Mouse (Mus musculus) erythroblast, adult 5-6 weeks (primary cell): ENCODE measurements around the gene Pcyt2. TPM values are rescaled to one million over a fixed set of nuclear protein-coding genes. Genes with fewer than 3 reads are reported as not detected.
A peak's percentile ranks its signal among the peaks of the same experiment; 100 is the strongest.

Experiments
- ATAC-seq: replicated peaks from 2 replicates; pipeline ENCODE4 v1.8.0; 2016; ENCODE audit warnings: moderate number of reproducible peaks, mild to moderate bottlenecking, moderate TSS enrichment, inconsistent platforms; ENCODE audit not compliant: poor library complexity, low FRiP score, severe bottlenecking
- total RNA-seq, 2 experiments: library from RNA; stranded (forward) in 1 of 2; stranded (reverse) in 1 of 2; fragments of 150-400 nt in 1 of 2; fragments of 200-764, 138-1000 nt in 1 of 2; gene quantifications; 2 replicates each; pipeline versions ENCODE4 v1.2.3 to v1.2.4; 2015 to 2017; ENCODE audit warnings: low replicate concordance in 2 of 2

Gene Pcyt2
- total RNA-seq, 2 experiments from 2014 or later: 7.7 to 39.8 TPM

- no peak for ATAC-seq
Observed at GRCm38 (mm10) chr11:120618619-120619535, 1.1 kb upstream of the Pcyt2 start.

DNA sequence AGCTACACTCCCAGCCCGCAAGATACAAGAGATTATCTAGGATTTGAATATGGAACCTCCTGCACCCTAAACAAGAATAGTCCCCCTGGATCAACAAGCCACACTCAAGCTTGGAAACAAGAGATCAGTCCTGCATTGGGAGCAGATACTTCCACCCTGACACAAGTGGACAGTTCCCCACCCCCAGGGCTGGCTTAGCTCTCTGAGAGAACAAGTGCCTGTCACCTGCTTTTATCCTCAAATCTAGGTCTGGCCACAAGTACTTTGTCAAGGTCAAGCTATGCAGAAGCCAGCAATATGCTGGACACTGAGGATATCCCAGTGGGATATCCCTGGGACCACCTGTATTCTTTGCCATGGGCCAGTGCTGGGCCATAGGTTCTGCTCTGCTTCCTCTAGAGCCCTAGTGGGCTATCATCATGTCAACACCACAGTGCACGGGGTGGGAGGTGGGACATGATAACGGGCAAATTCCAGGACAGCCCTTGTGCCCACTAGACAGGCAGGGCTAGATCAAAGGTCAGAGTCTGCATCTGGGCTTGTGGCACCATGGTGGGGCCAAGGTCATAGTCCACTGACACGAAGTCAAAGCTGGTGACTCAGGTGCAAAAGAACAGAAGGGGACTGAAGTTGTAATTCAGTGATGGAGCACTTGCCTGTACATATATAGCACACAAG, 980 bp downstream of the Pcyt2 start:
- peak; percentile 10; the same call in 1 of the 2 replicates for ATAC-seq

- no peak for ATAC-seq
Observed at GRCm38 (mm10) chr11:120615606-120616203, 2.0 kb downstream of the Pcyt2 start.

DNA sequence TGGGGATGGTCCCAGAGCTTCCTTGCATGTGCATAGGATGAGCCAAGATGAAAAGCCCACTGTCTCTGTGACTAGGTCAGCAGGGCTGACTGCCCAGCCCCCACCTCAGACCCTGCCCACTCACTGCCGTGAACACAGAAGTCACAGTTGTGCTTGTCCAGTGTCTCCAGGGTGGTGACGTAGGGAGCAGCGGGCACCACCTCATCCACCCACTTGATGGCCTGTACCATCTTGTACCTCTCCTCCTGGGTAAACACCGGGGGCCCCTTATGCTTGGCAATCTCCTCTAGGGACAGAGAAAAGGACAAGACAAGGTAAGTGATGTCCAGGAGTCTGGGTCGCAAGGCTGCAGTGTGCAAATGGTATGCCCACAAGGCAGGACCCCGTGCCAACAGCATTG, 2.6 kb downstream of the Pcyt2 start:
- no peak for ATAC-seq

DNA sequence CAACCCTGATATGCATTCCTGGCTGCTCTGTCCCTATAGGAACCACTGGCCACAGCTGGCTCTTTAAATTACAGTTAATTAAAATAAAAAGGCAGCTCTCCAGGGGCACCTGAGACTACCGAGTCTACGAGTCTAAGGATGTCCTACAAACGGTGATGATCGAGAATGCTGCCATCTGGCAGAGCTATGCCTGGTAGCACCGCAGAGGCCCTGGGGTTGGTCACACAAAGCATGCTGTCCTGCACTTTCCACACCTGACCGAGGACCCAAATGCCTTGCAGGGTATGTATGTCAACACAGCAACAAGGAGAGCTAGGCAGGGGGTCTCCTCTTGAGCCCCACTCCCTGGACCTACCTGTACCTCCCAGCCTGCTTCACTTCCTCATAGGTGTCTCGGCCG, 3.8 kb downstream of the Pcyt2 start:
- ATAC-seq: no peak

DNA sequence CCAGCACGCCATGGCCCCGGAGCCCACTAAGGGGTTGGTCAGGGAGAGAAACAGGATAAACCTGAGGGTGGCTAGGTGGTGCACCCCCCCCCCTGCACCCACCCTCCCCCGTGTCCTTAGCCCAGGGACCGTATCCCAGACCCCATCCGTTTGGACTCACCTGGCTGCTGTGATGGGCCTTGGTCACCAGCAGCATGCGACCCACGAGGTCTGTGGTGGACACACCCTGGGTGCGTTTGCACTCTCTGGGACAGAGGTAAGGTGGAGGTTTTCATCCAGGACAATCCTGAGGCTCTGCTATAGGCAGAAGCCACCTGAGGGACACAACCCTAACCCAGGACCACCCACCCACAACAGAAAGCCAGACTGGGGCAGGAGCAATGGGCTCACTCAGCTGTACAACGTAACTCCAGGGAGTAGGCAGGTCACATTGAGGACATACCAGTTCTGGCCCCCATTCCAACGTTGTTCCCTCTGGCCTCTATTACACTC, 4.2 kb downstream of the Pcyt2 start:
- no peak for ATAC-seq

- peak; percentile 73 for ATAC-seq
Observed at GRCm38 (mm10) chr11:120612763-120613162, 5.0 kb downstream of the Pcyt2 start.

GRCm38 (mm10) chr11:120610477-120611046, 7.2 kb downstream of the Pcyt2 start:
- ATAC-seq: no peak

DNA sequence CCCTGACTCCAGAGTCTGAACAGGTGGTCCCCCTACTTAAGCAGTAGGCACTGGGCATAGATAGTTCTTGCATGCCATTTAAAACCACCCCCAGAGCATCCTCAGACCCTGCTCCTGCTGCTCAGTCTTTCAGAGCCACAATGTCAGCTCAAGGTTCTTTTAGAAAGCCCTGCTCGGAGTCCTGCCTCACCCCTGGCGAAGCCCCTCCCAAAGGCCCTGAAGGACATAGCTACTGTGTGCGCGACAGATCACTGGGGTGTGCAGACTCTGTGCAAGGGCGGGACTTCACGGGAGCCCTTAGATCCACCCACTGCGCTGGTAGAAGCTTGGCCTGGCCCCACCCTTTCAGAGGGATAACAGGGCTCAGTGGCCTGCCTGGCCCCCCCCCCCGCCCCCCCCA, 8.5 kb downstream of the Pcyt2 start:
- no peak for ATAC-seq

DNA sequence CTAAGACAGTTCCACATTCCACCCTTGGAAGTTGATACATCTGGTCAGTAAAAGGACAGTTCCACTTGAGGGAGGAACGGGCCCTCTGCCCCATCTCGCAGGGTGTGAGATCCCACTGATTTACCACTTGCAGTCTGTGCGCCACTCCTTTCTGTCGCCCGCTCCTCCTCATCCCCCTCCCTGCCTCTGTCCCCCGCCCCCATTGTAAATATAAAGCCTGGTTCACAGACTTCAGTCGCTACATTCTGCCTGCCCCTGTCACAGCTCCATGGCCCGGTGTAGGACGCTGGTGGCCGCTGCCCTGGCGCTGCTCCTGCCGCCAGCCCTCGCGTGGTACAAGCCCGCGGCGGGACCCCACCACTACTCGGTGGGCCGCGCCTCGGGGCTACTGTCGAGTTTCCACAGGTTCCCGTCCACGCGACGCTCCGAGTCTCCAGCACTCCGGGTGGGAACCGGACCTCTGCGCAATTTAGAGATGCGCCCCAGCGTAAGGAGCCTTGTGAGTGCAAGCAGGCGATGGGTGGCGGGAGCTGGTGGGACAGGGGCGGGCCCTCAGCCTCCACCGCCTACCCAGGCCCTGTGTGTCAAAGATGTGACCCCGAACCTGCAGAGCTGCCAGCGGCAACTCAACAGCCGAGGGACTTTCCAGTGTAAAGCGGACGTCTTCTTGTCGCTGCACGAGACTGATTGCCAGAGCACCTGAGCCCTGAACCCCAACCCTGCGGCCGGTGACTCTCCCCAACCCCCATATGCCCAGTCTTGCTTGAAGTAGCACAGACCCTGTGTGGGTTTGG, 9.3 kb downstream of the Pcyt2 start, which contains the start of gene Npb:
TSS of gene Npb (plus strand) at position 237 of the 794 bp plus-strand sequence.
- ATAC-seq: no peak

- no peak for ATAC-seq
Observed at GRCm38 (mm10) chr11:120606764-120607163, 11.0 kb downstream of the Pcyt2 start.

DNA sequence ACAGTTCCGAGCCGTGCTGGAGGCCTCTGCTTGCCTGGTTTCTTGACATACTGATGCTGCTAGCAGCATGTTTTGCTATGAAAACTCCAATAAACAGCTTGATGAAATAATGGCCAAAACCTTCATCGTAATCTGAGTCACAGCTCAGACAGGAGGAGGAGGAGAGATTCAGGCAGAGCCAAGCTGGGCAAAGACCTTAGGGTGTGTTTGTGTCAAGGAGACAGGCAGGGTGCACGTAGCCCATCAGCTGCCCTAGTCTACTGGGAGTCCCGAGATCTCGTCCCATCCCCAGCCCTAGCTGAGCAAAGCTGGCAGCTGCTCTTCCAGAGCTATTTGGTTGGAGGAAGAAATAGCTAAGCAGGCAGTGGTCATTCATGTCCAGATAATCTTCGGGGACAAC, 12.1 kb downstream of the Pcyt2 start:
- ATAC-seq: no peak

- no peak for ATAC-seq
Observed at GRCm38 (mm10) chr11:120603545-120603944, 14.2 kb downstream of the Pcyt2 start.

GRCm38 (mm10) chr11:120600716-120601115, 17.0 kb downstream of the Pcyt2 start:
- ATAC-seq: no peak

GRCm38 (mm10) chr11:120598990-120599549, 18.7 kb downstream of the Pcyt2 start:
- ATAC-seq: peak; percentile 27; the same call in 1 of the 2 replicates

GRCm38 (mm10) chr11:120598283-120598989, 19.3 kb downstream of the Pcyt2 start, which contains the start of the genes Alyref and Anapc11:
TSS of gene Alyref (minus strand) at chr11:120598365.
TSS of gene Anapc11 (plus strand) at chr11:120598421.
- ATAC-seq: peak; percentile 90

- ATAC-seq: 0 out of 2 replicates have a peak, but pooled peaks have one; percentile 20
Observed at GRCm38 (mm10) chr11:120597240-120598235, 20.2 kb downstream of the Pcyt2 start.
